Mouse (Mus musculus): Measurements from ENCODE around the gene Stk35. TPM values are rescaled to one million over a fixed set of nuclear protein-coding genes. Genes with fewer than 3 reads are reported as not detected.

Gene Stk35
- polyA plus RNA-seq (2016; fragmentation: Nextera tagmentation; extraction: Ambion mirVana), result 18.1 and 21.8 TPM in 2 replicates

GRCm38 (mm10) chr2:129800271-129800903 lies at the start of gene Stk35:
Gene Stk35 (plus strand): TSS chr2:129800517.
- no peaks in the 10 kb centered on the region for H3K9me3 ChIP-seq
- H3K4me3 ChIP-seq (replicated peaks), result peak within 1 kb of the TSS; percentile 91
- H3K9ac ChIP-seq (replicated peaks), result peak within 1 kb of the TSS; percentile 93
- H3K4me1 ChIP-seq (replicated peaks), result peaks cover 30% of the 10 kb centered on the region
- WGBS, result under 1% methylated on average over 62 of the region's 63 CpGs
- no peaks in the 10 kb centered on the region for H3K27me3 ChIP-seq
- peaks cover 28% of the 10 kb centered on the region; the same call in 1 of the 2 replicates for H3K36me3 ChIP-seq
- H3K27ac ChIP-seq, result peak within 1 kb of the TSS; percentile 97
- ATAC-seq (ENCODE audit: insufficient number of reproducible peaks, insufficient read depth, low FRiP score, low TSS enrichment, low read depth), result peak; percentile 91
- peak within 1 kb of the TSS; percentile 94 for H3K4me2 ChIP-seq

GRCm38 (mm10) chr2:129782046-129782445 lies 18.3 kb upstream of the Stk35 start:
- ATAC-seq (ENCODE audit: insufficient number of reproducible peaks, insufficient read depth, low FRiP score, low TSS enrichment, low read depth), result no peak
- Histone ChIP-seq H3K27ac (no peak overlapping the region), H3K4me1 (replicated peaks) (no peaks in the 10 kb centered on the region), H3K4me2 (no peak overlapping the region), H3K4me3 (replicated peaks) (no peak overlapping the region), H3K36me3 (no peaks in the 10 kb centered on the region), H3K27me3 (no peaks in the 10 kb centered on the region), H3K9ac (replicated peaks) (no peak overlapping the region), H3K9me3 (no peaks in the 10 kb centered on the region)
- 81% methylated on average over 1 of the region's 1 CpGs for WGBS

- H3K27ac ChIP-seq, result no peak overlapping the region
- no peaks in the 10 kb centered on the region for H3K27me3 ChIP-seq
- peaks cover 6% of the 10 kb centered on the region; the same call in 1 of the 2 replicates for H3K4me1 ChIP-seq (replicated peaks)
- ATAC-seq (ENCODE audit: insufficient number of reproducible peaks, insufficient read depth, low FRiP score, low TSS enrichment, low read depth), result no peak
- 93% methylated on average over 2 of the region's 2 CpGs for WGBS
- no peaks in the 10 kb centered on the region for H3K36me3 ChIP-seq
- H3K4me3 ChIP-seq (replicated peaks), result no peak overlapping the region
- peaks cover 9% of the 10 kb centered on the region for H3K9me3 ChIP-seq
- H3K9ac ChIP-seq (replicated peaks), result no peak overlapping the region
- no peak overlapping the region for H3K4me2 ChIP-seq
Measured at GRCm38 (mm10) chr2:129796501-129796900, 3.8 kb upstream of the Stk35 start.

GRCm38 (mm10) chr2:129797709-129798108 lies 2.6 kb upstream of the Stk35 start:
- Histone ChIP-seq H3K4me2 (no peak overlapping the region), H3K36me3 (peaks cover 6% of the 10 kb centered on the region; the same call in 1 of the 2 replicates), H3K27me3 (no peaks in the 10 kb centered on the region), H3K9me3 (peaks cover 9% of the 10 kb centered on the region), H3K9ac (replicated peaks) (no peak overlapping the region), H3K4me1 (replicated peaks) (peaks cover 15% of the 10 kb centered on the region), H3K27ac (no peak overlapping the region), H3K4me3 (replicated peaks) (no peak overlapping the region)
- WGBS, result 65% methylated on average over 2 of the region's 3 CpGs
- ATAC-seq (ENCODE audit: insufficient number of reproducible peaks, insufficient read depth, low FRiP score, low TSS enrichment, low read depth), result no peak

GRCm38 (mm10) chr2:129798410-129798809 lies 1.9 kb upstream of the Stk35 start:
- no peak for ATAC-seq (ENCODE audit: insufficient number of reproducible peaks, insufficient read depth, low FRiP score, low TSS enrichment, low read depth)
- Histone ChIP-seq H3K27me3 (no peaks in the 10 kb centered on the region), H3K4me2 (no peak overlapping the region), H3K4me1 (replicated peaks) (peaks cover 22% of the 10 kb centered on the region), H3K9ac (replicated peaks) (no peak overlapping the region), H3K36me3 (peaks cover 12% of the 10 kb centered on the region; the same call in 1 of the 2 replicates), H3K9me3 (peaks cover 9% of the 10 kb centered on the region), H3K4me3 (replicated peaks) (no peak overlapping the region), H3K27ac (no peak overlapping the region)

GRCm38 (mm10) chr2:129800904-129801230 lies 550 bp downstream of the Stk35 start:
- H3K36me3 ChIP-seq, result peaks cover 33% of the 10 kb centered on the region; the same call in 1 of the 2 replicates
- H3K4me2 ChIP-seq, result peak overlapping the region; percentile 94
- no peaks in the 10 kb centered on the region for H3K27me3 ChIP-seq
- under 1% methylated on average over 32 of the region's 32 CpGs for WGBS
- ATAC-seq (ENCODE audit: insufficient number of reproducible peaks, insufficient read depth, low FRiP score, low TSS enrichment, low read depth), result peak; percentile 12; the same call in 1 of the 2 replicates
- peaks cover 34% of the 10 kb centered on the region for H3K4me1 ChIP-seq (replicated peaks)
- H3K9ac ChIP-seq (replicated peaks), result peak overlapping the region; percentile 93
- peak overlapping the region; percentile 91 for H3K4me3 ChIP-seq (replicated peaks)
- H3K27ac ChIP-seq, result peak overlapping the region; percentile 97
- no peaks in the 10 kb centered on the region for H3K9me3 ChIP-seq

- Histone ChIP-seq H3K4me3 (replicated peaks) (peak overlapping the region; percentile 91), H3K27me3 (no peaks in the 10 kb centered on the region), H3K9ac (replicated peaks) (peak overlapping the region; percentile 93), H3K4me1 (replicated peaks) (peaks cover 34% of the 10 kb centered on the region), H3K27ac (peak overlapping the region; percentile 97), H3K4me2 (peak overlapping the region; percentile 94), H3K36me3 (peaks cover 38% of the 10 kb centered on the region; the same call in 1 of the 2 replicates), H3K9me3 (no peaks in the 10 kb centered on the region)
- peak; percentile 67 for ATAC-seq (ENCODE audit: insufficient number of reproducible peaks, insufficient read depth, low FRiP score, low TSS enrichment, low read depth)
- WGBS, result under 1% methylated on average over 70 of the region's 73 CpGs
Measured at GRCm38 (mm10) chr2:129801231-129802029, 1.1 kb downstream of the Stk35 start.

GRCm38 (mm10) chr2:129805486-129805885 lies 5.2 kb downstream of the Stk35 start:
- Histone ChIP-seq H3K27me3 (no peaks in the 10 kb centered on the region), H3K27ac (no peak overlapping the region), H3K36me3 (peaks cover 77% of the 10 kb centered on the region), H3K4me2 (no peak overlapping the region), H3K4me1 (replicated peaks) (peaks cover 32% of the 10 kb centered on the region), H3K9me3 (no peaks in the 10 kb centered on the region), H3K4me3 (replicated peaks) (no peak overlapping the region), H3K9ac (replicated peaks) (no peak overlapping the region)
- 88% methylated on average over 4 of the region's 4 CpGs for WGBS
- no peak for ATAC-seq (ENCODE audit: insufficient number of reproducible peaks, insufficient read depth, low FRiP score, low TSS enrichment, low read depth)

GRCm38 (mm10) chr2:129806486-129806885 lies 6.2 kb downstream of the Stk35 start:
- ATAC-seq (ENCODE audit: insufficient number of reproducible peaks, insufficient read depth, low FRiP score, low TSS enrichment, low read depth), result no peak
- Histone ChIP-seq H3K4me1 (replicated peaks) (peaks cover 32% of the 10 kb centered on the region), H3K36me3 (peaks cover 87% of the 10 kb centered on the region), H3K27me3 (no peaks in the 10 kb centered on the region), H3K9ac (replicated peaks) (no peak overlapping the region), H3K4me2 (no peak overlapping the region), H3K9me3 (no peaks in the 10 kb centered on the region), H3K4me3 (replicated peaks) (no peak overlapping the region), H3K27ac (no peak overlapping the region)
- 77% methylated on average over 2 of the region's 2 CpGs for WGBS

GRCm38 (mm10) chr2:129810563-129810962 lies 10.2 kb downstream of the Stk35 start:
- Histone ChIP-seq H3K4me1 (replicated peaks) (0 out of 2 replicates have a peak, but pooled peaks cover 10% of the 10 kb centered on the region), H3K9me3 (no peaks in the 10 kb centered on the region), H3K9ac (replicated peaks) (no peak overlapping the region), H3K36me3 (peaks cover 90% of the 10 kb centered on the region), H3K4me2 (no peak overlapping the region), H3K4me3 (replicated peaks) (no peak overlapping the region), H3K27me3 (no peaks in the 10 kb centered on the region), H3K27ac (no peak overlapping the region)
- no peak for ATAC-seq (ENCODE audit: insufficient number of reproducible peaks, insufficient read depth, low FRiP score, low TSS enrichment, low read depth)
- WGBS, result 98% methylated on average over 7 of the region's 7 CpGs

- Histone ChIP-seq H3K9ac (replicated peaks) (no peak overlapping the region), H3K27me3 (no peaks in the 10 kb centered on the region), H3K9me3 (no peaks in the 10 kb centered on the region), H3K4me2 (no peak overlapping the region), H3K4me1 (replicated peaks) (0 out of 2 replicates have a peak, but pooled peaks cover 4% of the 10 kb centered on the region), H3K27ac (no peak overlapping the region), H3K36me3 (peaks cover 92% of the 10 kb centered on the region), H3K4me3 (replicated peaks) (no peak overlapping the region)
- WGBS, result 96% methylated on average over 3 of the region's 3 CpGs
- ATAC-seq (ENCODE audit: insufficient number of reproducible peaks, insufficient read depth, low FRiP score, low TSS enrichment, low read depth), result no peak
Measured at GRCm38 (mm10) chr2:129814033-129814432, 13.7 kb downstream of the Stk35 start.

Measured in limb, embryonic 12.5 days (tissue).